Mouse (Mus musculus) stomach, postnatal 0 days (tissue): ENCODE results near the gene Yipf2. TPM values are rescaled to one million over a fixed set of nuclear protein-coding genes. Genes with fewer than 3 reads are reported as not detected.
"Not testable (repeated sequence)": the region's sequence is repeated elsewhere in the genome, so short reads cannot be mapped to it uniquely, and the experiment has no call there.

Experiments used
- ATAC-seq: fragments of 200-750 bp; cut with Nextera tagmentation; 2 replicates; pipeline ENCODE4 v1.8.0; 2017; ENCODE audit not compliant: low FRiP score, low TSS enrichment
- DNase-seq: peaks from one replicate; pipeline ENCODE4 v3.0.0-alpha.2; 2016; ENCODE audit warnings: low spot score
- H3K27ac ChIP-seq: fragments of 300-500 bp; sonication (generic); replicated peaks from 2 replicates; pipeline ENCODE4 v1.5.1; 2014; ENCODE audit warnings: mild to moderate bottlenecking, control low read depth
- H3K27me3 ChIP-seq: fragments of 300-500 bp; sonication (generic); 2 replicates; pipeline ENCODE4 v1.6.1; 2014; ENCODE audit warnings: low read length; ENCODE audit not compliant: control insufficient read depth, insufficient read depth
- H3K36me3 ChIP-seq: fragments of 300-500 bp; sonication (generic); 2 replicates; pipeline ENCODE4 v1.6.1; 2014; ENCODE audit warnings: low read length, mixed read lengths; ENCODE audit not compliant: control insufficient read depth, insufficient read depth
- H3K4me1 ChIP-seq: fragments of 300-500 bp; sonication (generic); replicated peaks from 2 replicates; pipeline ENCODE4 v1.6.1; 2014; ENCODE audit warnings: antibody characterized with exemption; ENCODE audit not compliant: control insufficient read depth, insufficient read depth
- H3K4me2 ChIP-seq: fragments of 300-500 bp; sonication (generic); replicated peaks from 2 replicates; pipeline ENCODE4 v1.6.1; 2014; ENCODE audit warnings: low read depth, mild to moderate bottlenecking, control low read depth, moderate library complexity
- H3K4me3 ChIP-seq: fragments of 300-500 bp; sonication (generic); 2 replicates; pipeline ENCODE4 v1.5.1; 2014; ENCODE audit warnings: low read depth, low read length, control low read depth
- H3K9ac ChIP-seq: fragments of 300-500 bp; sonication (generic); 2 replicates; pipeline ENCODE4 v1.6.1; 2014; ENCODE audit warnings: mild to moderate bottlenecking, low read length, control low read depth, mixed read lengths
- H3K9me3 ChIP-seq: fragments of 300-500 bp; sonication (generic); 2 replicates; pipeline ENCODE4 v1.6.1; 2016; ENCODE audit warnings: low read length; ENCODE audit not compliant: control insufficient read depth
- CTCF ChIP-seq: IDR thresholded peaks from 2 replicates; pipeline ENCODE4 v1.5.1; 2016; ENCODE audit warnings: antibody characterized with exemption, low read depth, mild to moderate bottlenecking, moderate library complexity
- EP300 ChIP-seq: optimal IDR thresholded peaks from 2 replicates; pipeline ENCODE3; 2016; ENCODE audit warnings: antibody characterized with exemption
- WGBS: fragments of 180-500 bp; shearing (Covaris S2); extraction: QIAGEN DNeasy Blood & Tissue Kit; methylation state at CpG from one replicate; pipeline ENCODE4 v1.1.7; 2014; 5-methylcytosine and 5-hydroxymethylcytosine counted together
- polyA plus RNA-seq: library from polyadenylated mRNA; unstranded; fragments of >200 nt; fragmentation: Nextera tagmentation; extraction: Ambion mirVana; gene quantifications from 2 replicates; pipeline ENCODE4 v1.2.1, GENCODE M21; 2015

The Yipf2 gene
- polyA plus RNA-seq, 1 experiment from 2014 or later = 22.5 TPM

DNA sequence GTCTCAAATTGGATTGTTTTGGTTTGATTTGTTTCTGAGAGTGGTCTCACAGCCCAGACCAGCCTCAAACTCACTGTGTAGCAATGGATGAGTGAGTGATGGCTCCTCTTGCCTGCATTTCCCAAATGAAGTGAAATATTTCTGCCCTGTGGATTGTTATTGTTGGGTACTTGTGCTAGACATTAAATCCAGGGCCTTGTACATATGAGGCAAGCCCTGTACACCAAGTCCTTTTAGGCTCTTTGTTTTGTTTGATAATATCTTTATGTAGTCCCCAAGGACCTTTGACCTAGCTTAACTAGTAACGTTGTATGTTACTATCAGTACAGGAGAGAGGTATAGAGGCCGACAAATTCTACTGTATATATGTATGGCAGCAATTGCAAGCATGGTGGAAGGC is 2.2 kb upstream of the Yipf2 start:
- H3K27me3 ChIP-seq = no peaks in the 10 kb centered on the region
- no peak for DNase-seq
- no peak overlapping the region for H3K9ac ChIP-seq
- ATAC-seq = no peak
- no peaks in the 10 kb centered on the region for H3K4me1 ChIP-seq
- 0 out of 2 replicates have a peak, but pooled peaks cover 4% of the 10 kb centered on the region for H3K36me3 ChIP-seq
- WGBS = 71% methylated on average over 2 of the region's 2 CpGs
- no peak overlapping the region for H3K27ac ChIP-seq
- no peaks in the 10 kb centered on the region for H3K9me3 ChIP-seq
- no peak overlapping the region for H3K4me2 ChIP-seq
- H3K4me3 ChIP-seq = no peak overlapping the region
- TF ChIP-seq CTCF (no peak), EP300 (no peak)

DNA sequence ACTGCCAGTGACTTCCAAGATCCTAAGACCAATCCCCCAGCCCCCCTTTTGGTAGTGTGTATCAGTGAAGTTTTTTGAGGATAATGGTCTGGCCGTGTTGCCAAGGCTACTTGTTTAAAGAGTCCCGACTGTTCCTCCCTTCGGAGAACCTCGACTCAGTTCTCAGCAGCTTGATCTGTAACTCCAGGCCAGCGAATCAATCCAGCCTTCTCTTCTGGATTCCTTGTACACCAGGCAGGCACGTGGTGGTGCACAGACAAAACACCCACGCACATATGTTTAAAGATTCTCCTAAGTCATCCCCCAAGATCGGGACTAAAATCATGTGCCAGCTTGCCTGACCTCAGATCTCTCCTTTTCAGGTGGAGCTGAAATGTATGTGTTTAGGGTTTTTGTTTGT is 1.7 kb upstream of the Yipf2 start:
- not testable (repeated sequence) for DNase-seq, ATAC-seq, H3K9ac ChIP-seq, H3K27me3 ChIP-seq, H3K27ac ChIP-seq, H3K4me3 ChIP-seq, H3K9me3 ChIP-seq, H3K4me1 ChIP-seq, H3K36me3 ChIP-seq
- H3K4me2 ChIP-seq = peak overlapping the region; percentile 97
- WGBS = 74% methylated on average over 8 of the region's 8 CpGs

DNA sequence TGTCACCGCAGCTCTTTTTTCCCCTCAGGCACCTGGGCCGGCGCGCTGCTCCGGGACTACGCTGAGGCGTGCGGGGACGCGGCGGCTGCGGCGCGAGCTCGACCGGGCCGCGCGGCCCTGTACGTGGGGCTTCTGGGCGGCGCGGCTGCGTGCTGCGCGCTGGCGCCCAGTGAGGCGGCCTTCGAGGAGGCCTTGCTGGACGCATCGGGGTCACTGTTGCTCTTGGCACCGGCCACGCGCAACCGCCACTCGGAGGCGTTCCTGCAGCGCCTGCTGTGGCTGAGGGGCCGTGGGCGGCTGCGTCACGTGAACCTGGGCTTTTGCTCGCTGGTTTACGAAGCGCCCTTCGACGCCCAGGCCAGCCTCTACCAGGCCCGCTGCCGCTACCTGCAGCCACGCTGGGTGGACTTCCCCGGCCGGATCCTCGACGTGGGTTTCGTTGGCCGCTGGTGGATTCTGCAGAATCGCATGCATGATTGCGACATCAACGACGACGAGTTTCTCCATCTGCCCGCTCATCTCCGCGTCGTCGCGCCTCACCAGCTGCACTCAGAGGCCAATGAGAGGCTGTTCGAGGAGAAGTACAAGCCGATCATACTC is 594 bp upstream of the Yipf2 start:
- TF ChIP-seq EP300 = no peak
- TF ChIP-seq CTCF = no peak
- peak overlapping the region; percentile 90 for H3K27ac ChIP-seq
- H3K9me3 ChIP-seq = no peaks in the 10 kb centered on the region
- peak; percentile 65 for ATAC-seq
- H3K4me2 ChIP-seq = peak overlapping the region; percentile 97
- no peaks in the 10 kb centered on the region for H3K27me3 ChIP-seq
- peak; percentile 59 for DNase-seq
- no peaks in the 10 kb centered on the region for H3K4me1 ChIP-seq
- WGBS = under 1% methylated on average over 69 of the region's 69 CpGs
- H3K9ac ChIP-seq = peak overlapping the region; percentile 89
- peaks cover 15% of the 10 kb centered on the region for H3K36me3 ChIP-seq
- H3K4me3 ChIP-seq = peak overlapping the region; percentile 76

DNA sequence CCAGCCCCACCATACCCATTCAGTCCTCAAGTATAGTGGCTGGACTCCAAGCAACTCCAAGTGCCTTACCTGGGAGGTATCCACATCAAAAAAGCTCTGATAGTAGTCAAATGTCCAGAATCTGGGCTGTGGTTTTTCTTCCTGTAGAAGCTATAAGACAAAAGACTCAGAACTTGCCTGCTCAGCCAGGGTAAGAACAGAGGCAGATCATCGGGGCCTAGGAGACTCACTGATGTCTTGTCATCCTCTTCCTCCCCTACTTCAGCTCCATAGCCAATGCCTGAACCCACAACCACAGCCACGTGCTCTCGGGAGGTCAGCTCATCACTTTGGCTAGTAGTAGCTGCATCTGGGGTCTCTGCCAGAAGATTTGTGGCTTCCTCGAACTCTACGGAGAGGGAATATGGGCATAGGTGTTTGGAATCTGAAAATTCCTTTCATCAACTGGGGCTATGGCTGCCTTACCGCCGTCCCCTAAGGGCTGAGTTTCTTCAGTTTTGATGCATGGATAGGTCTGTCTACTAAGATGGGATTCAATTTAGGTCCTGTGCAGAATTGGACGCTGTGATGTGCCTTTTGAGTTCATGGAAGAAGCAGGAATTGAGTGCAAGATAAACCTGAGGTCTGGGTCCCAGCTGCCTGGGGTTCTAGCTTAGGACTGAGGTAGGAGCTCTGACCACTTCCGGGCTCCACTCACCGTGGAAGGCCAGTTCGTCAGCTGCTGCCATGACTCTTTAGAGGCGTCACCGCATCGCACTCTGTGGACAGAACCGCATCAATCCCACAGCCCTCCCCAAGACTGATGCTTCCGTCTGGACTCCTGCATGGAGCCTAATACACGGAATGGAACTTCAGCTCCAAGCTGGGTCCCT is 561 bp downstream of the Yipf2 start:
- Histone ChIP-seq H3K4me2 (peak overlapping the region; percentile 97), H3K4me3 (peak overlapping the region; percentile 76), H3K36me3 (peaks cover 24% of the 10 kb centered on the region), H3K27ac (peak overlapping the region; percentile 78), H3K9ac (peak overlapping the region; percentile 89), H3K9me3 (no peaks in the 10 kb centered on the region), H3K27me3 (no peaks in the 10 kb centered on the region), H3K4me1 (no peaks in the 10 kb centered on the region)
- WGBS = 14% methylated on average over 17 of the region's 17 CpGs
- no peak for TF ChIP-seq EP300
- no peak for TF ChIP-seq CTCF
- ATAC-seq (peak; percentile 79), DNase-seq (no peak)

DNA sequence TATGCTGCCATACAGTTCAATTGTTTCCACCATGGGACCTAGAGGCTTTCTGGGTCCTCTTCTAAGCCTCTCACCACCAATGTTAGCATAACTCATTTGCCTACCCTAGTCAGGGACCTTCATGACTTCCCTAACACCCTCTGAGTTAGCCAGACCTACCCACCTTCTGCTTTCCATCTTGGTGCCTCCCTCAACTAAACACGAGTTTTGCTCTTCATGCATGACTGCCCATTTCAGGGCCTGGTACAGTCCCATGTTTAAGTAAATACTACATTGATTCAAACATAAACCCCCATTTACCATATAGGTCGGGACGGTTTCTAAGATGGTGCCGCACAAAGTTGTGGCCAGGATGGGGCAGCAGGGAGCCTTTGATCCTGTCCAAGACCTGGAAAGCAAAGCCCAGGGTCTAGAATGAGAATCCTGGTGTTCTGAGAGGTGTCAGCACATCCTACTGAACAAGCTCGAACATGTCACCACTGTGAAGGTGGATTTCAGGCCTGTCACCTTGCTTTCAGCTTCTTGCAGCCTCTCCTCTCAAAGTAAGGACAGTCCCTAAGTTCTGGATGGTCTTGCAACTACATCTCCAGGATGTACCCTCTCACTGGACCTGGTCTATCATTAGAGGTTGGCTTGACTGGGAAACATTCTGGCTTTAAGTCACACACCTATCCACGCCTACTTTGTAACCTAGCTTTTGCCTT is 1.3 kb downstream of the Yipf2 start:
- DNase-seq (no peak), ATAC-seq (no peak)
- TF ChIP-seq CTCF = no peak
- no peak for TF ChIP-seq EP300
- WGBS = 79% methylated on average over 6 of the region's 6 CpGs
- H3K9me3 ChIP-seq = no peaks in the 10 kb centered on the region
- peaks cover 31% of the 10 kb centered on the region for H3K36me3 ChIP-seq
- H3K27me3 ChIP-seq = no peaks in the 10 kb centered on the region
- peak overlapping the region; percentile 97; the same call in 1 of the 2 replicates for H3K4me2 ChIP-seq
- no peak overlapping the region for H3K4me3 ChIP-seq
- H3K4me1 ChIP-seq = no peaks in the 10 kb centered on the region
- 0 out of 2 replicates have a peak overlapping the region, but pooled peaks have one; percentile 78 for H3K27ac ChIP-seq
- no peak overlapping the region for H3K9ac ChIP-seq
